Mouse (Mus musculus): ENCODE data around the gene Gm14862. TPM values are rescaled to one million over a fixed set of nuclear protein-coding genes. Genes with fewer than 3 reads are reported as not detected.
A peak's percentile ranks its signal among the peaks of the same experiment; 100 is the strongest.
"Not testable (repeated sequence)": the region's sequence is repeated elsewhere in the genome, so short reads cannot be mapped to it uniquely, and the experiment has no call there.

Gene Gm14862
- total RNA-seq (2021) = not detected
- long read RNA-seq, experiment 1 = 0 reads
- long read RNA-seq, experiment 2 = 0 reads

DNA sequence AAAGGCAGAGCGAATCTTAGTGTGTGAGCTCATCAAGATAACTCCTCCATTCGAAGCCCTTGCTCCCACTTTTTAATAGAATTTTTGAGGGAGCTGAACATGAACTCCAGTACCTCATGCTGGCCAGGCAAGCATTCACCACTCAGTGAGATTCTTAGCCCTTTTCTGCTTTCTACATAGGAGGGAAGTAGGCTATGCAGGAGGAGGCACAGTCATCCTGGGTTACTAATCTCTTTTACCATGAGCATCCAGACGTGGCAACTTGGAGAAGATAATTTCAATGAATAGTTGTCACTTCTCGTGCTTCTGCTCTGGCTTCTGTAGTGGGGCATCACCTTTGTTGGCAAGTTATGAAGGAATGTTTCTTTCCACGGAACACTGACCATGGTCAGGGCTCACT lies at the start of gene Gm14862:
Gene Gm14862 (minus strand): TSS at position 134 of the 400 bp plus-strand sequence.
- no peak for DNase-seq

GRCm38 (mm10) chrX:9303455-9303854 lies 46.8 kb upstream of the Gm14862 start:
- DNase-seq = no peak

GRCm38 (mm10) chrX:9302791-9303190 lies 46.1 kb upstream of the Gm14862 start:
- no peak for DNase-seq

GRCm38 (mm10) chrX:9298413-9298864 lies 41.7 kb upstream of the Gm14862 start:
- DNase-seq = no peak

- DNase-seq = not testable (repeated sequence)
Observed at GRCm38 (mm10) chrX:9293140-9293829, 36.6 kb upstream of the Gm14862 start.

DNA sequence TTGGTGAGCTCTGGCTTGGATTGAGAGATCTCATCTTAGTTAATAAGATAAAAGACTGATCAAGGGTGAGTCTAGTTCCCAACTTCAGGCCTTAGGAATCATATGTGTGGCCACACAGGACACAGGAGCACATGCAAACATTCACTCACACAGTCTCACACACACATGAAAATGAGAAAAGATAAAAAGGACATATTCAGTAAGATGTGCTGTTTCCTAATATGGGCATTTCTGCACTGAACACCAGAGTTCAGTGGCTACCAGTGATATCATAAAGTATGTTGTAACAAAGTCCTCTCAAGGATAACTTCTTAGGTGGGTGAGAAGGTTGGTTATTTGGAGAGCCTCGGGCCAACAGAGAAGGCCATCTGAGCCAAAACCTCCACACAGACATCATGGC lies 26.8 kb upstream of the Gm14862 start, which contains the start of gene H2al1m:
Gene H2al1m (plus strand): TSS at position 301 of the 400 bp plus-strand sequence.
- DNase-seq = not testable (repeated sequence)

DNA sequence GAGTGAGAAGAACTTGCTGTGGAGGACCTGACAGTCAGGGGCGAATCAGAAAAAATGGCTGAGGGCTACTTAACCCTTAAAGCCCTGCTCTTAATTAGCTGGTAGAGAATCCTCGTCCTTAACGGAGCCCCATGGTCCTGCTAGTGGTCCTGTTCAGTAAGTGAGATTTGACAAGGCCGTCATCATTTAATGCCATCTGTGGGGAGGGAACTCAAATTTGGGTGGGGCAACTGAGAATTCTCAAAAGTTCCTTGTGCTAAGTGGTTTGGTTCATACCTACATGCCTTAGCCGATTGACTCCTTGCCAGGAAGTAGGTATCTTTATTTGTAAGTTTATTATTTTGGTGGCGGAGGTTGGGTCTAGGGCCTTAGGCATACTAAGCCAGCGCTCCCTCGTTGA lies 17.6 kb upstream of the Gm14862 start:
- no peak for DNase-seq

GRCm38 (mm10) chrX:9273377-9274002 lies 16.8 kb upstream of the Gm14862 start:
- no peak for DNase-seq

- DNase-seq = peak; percentile 44
Observed at GRCm38 (mm10) chrX:9272460-9273361, 16.0 kb upstream of the Gm14862 start, which contains the start of gene Xk. Gene Xk (plus strand): TSS chrX:9272756.

DNA sequence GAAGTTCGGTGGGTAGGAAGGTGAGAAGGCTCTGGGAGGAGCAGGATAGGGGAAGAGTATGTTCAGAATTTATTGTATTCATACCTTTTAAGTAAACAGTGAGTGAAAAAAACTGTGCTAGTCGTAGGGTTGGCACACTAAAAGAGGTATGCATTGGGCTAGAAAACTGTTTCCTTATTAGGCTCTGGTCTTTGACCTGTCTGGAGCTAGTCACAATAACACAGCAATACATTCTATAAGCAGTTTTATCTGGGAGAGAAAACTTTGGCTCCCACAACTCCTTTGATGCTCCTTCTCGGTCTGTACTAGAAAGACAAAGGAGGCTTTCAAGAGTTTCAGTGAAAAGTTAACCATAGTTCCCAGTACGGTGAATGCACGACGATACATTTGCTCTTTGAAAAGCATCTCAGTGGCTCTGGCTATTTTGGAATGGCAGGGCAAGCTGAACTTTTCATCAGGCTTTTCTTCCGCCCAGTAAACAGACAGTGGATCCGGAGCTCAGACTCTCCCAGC lies 15.3 kb upstream of the Gm14862 start:
- DNase-seq = no peak

GRCm38 (mm10) chrX:9271112-9271511 lies 14.4 kb upstream of the Gm14862 start:
- peak; percentile 8 for DNase-seq

GRCm38 (mm10) chrX:9259267-9259666 lies 2.6 kb upstream of the Gm14862 start:
- DNase-seq = no peak

GRCm38 (mm10) chrX:9257831-9258230 lies 1.1 kb upstream of the Gm14862 start:
- DNase-seq = no peak

DNA sequence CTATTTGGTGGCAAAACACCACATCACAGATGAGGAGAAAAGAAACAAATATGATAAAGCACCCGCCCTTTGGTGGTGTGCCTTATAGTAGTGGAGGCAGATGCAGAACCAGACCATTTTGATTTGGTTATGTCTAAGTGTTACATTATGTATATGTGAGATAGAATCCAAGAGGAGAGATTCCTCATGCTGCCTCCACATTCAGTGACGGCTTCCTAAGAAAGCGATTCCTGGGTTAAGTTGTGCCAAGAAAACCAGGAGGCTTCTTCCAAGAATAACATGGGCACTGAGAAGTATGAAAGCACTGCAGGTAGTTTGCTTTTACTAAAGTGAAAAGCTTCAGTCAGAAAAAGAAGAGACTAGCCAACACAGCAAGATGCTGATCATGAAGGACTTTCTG lies 1.8 kb downstream of the Gm14862 start:
- no peak for DNase-seq

DNA sequence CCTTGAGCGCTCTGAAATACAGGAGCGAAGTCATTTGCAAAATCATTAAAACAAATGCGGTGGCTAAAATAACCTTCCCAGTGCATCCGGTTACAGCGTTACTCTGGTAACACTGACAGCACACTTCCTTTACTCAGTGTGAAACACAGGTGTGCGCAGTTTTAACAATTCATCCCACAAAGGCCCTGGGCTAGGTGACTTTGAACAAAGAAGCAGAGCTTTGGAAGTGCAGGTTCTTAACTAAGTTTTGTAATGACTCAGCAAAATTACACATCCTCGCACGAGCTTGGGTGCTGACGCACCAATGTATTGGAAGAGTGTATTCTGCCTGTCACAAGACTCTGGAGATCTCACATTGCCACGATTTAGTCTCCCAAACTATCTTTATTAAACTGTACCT lies 2.7 kb downstream of the Gm14862 start:
- DNase-seq = no peak

- DNase-seq = no peak
Observed at GRCm38 (mm10) chrX:9248911-9249310, 7.8 kb downstream of the Gm14862 start.

GRCm38 (mm10) chrX:9244603-9245336 lies 11.9 kb downstream of the Gm14862 start:
- no peak for DNase-seq

DNA sequence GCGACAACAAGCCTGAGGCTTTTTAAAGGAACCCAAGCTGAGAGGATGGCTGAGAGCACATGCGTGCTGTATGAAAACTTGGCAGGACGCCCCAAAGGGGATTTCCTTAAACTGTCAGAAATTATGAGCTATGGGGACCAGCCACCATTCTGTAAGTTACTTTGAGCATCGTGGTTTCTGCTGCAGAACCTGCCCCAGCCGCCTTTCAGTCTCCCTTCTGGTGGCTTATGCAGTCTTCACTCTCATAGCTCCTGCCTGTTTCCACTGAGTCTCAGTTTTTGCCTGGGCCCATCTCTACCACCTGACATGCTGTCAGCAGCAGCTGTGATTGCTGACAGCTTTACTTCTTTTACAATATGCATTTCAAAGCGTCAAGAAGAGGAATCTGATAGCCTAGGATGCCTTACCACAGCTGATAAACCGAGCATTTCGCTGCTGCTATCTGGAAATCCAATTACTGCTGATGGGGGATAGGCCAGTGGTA lies 13.3 kb downstream of the Gm14862 start:
- DNase-seq = no peak

GRCm38 (mm10) chrX:9240737-9241591 lies 15.7 kb downstream of the Gm14862 start:
- DNase-seq = no peak

GRCm38 (mm10) chrX:9227105-9227504 lies 29.6 kb downstream of the Gm14862 start:
- no peak for DNase-seq

Data from gastrocnemius, postnatal 25 days (tissue).